Mouse (Mus musculus) liver, postnatal 0 days (tissue): ENCODE results near the gene Strbp. TPM values are rescaled to one million over a fixed set of nuclear protein-coding genes. Genes with fewer than 3 reads are reported as not detected.

ENCODE experiments used
- ATAC-seq: fragments of 200-750 bp; cut with Nextera tagmentation; 2 replicates; pipeline ENCODE4 v1.8.0; 2017; ENCODE audit warnings: mild to moderate bottlenecking, moderate library complexity
- DNase-seq: peaks from one replicate; pipeline ENCODE4 v3.0.0-alpha.2; 2016
- H3K27ac ChIP-seq: fragments of 300-500 bp; sonication (generic); 2 replicates; pipeline ENCODE4 v1.5.1; 2014; ENCODE audit warnings: antibody characterized with exemption, moderate library complexity, mild to moderate bottlenecking, low read depth
- H3K27me3 ChIP-seq: fragments of 300-500 bp; sonication (generic); 2 replicates; pipeline ENCODE4 v1.6.1; 2014; ENCODE audit warnings: low read length, control low read depth, mixed read lengths; ENCODE audit not compliant: insufficient read depth
- H3K36me3 ChIP-seq: fragments of 300-500 bp; sonication (generic); replicated peaks from 2 replicates; pipeline ENCODE4 v1.6.1; 2014; ENCODE audit warnings: mild to moderate bottlenecking, control low read depth, low read length, moderate library complexity, mixed read lengths; ENCODE audit not compliant: insufficient read depth
- H3K4me1 ChIP-seq: fragments of 300-500 bp; sonication (generic); 2 replicates; pipeline ENCODE4 v1.6.1; 2014; ENCODE audit warnings: antibody characterized with exemption, mild to moderate bottlenecking, control low read depth; ENCODE audit not compliant: insufficient read depth
- H3K4me2 ChIP-seq: fragments of 300-500 bp; sonication (generic); 2 replicates; pipeline ENCODE4 v1.6.1; 2014; ENCODE audit warnings: low read depth, mild to moderate bottlenecking, low read length, moderate library complexity, mixed read lengths
- H3K4me3 ChIP-seq: fragments of 300-500 bp; sonication (generic); 2 replicates; pipeline ENCODE4 v1.5.1; 2014; ENCODE audit warnings: low read depth, low read length
- H3K9ac ChIP-seq: fragments of 300-500 bp; sonication (generic); replicated peaks from 2 replicates; pipeline ENCODE4 v1.6.1; 2014; ENCODE audit warnings: mild to moderate bottlenecking, moderate library complexity
- H3K9me3 ChIP-seq: fragments of 300-500 bp; sonication (generic); 2 replicates; pipeline ENCODE4 v1.6.1; 2016; ENCODE audit warnings: mild to moderate bottlenecking, control low read depth, low read length, mixed read lengths
- CTCF ChIP-seq: sonication (generic); IDR thresholded peaks from 2 replicates; pipeline ENCODE4 v1.5.1; 2016; ENCODE audit warnings: antibody characterized with exemption, low read depth
- EP300 ChIP-seq: IDR thresholded peaks from 2 replicates; pipeline ENCODE4 v1.6.1; 2016; ENCODE audit warnings: antibody characterized with exemption, low read depth, mild to moderate bottlenecking
- WGBS: fragments of 180-500 bp; shearing (Covaris S2); extraction: QIAGEN DNeasy Blood & Tissue Kit; methylation state at CpG from one replicate; pipeline ENCODE4 v1.1.7; 2014; ENCODE audit not compliant: insufficient replicate concordance; 5-methylcytosine and 5-hydroxymethylcytosine counted together
- polyA plus RNA-seq: library from polyadenylated mRNA; unstranded; fragments of >200 nt; fragmentation: Nextera tagmentation; extraction: Ambion mirVana; gene quantifications from 2 replicates; pipeline ENCODE4 v1.2.1, GENCODE M21; 2015

Gene Strbp
- polyA plus RNA-seq, 1 experiment from 2014 or later, result 14.6 TPM

- Histone ChIP-seq H3K9me3 (no peaks in the 10 kb centered on the region), H3K27ac (no peak overlapping the region), H3K4me2 (no peak overlapping the region), H3K27me3 (no peaks in the 10 kb centered on the region), H3K4me3 (no peak overlapping the region), H3K4me1 (no peaks in the 10 kb centered on the region; the same call in 1 of the 2 replicates), H3K9ac (no peak overlapping the region), H3K36me3 (peaks cover 9% of the 10 kb centered on the region)
- 61% methylated on average over 2 of the region's 2 CpGs for WGBS
- TF ChIP-seq CTCF (no peak), EP300 (no peak)
- DNase-seq (no peak), ATAC-seq (no peak)
Measured at GRCm38 (mm10) chr2:37578185-37578584, 125.5 kb downstream of the Strbp start.

- Histone ChIP-seq H3K4me1 (peaks cover 1% of the 10 kb centered on the region; the same call in 1 of the 2 replicates), H3K9me3 (no peaks in the 10 kb centered on the region), H3K27ac (no peak overlapping the region), H3K27me3 (no peaks in the 10 kb centered on the region), H3K9ac (no peak overlapping the region), H3K4me3 (no peak overlapping the region), H3K4me2 (no peak overlapping the region), H3K36me3 (peaks cover 9% of the 10 kb centered on the region)
- no peak for ATAC-seq
- DNase-seq, result no peak
- TF ChIP-seq CTCF (no peak), EP300 (no peak)
- 84% methylated on average over 1 of the region's 1 CpGs for WGBS
Measured at GRCm38 (mm10) chr2:37576661-37577060, 127.0 kb downstream of the Strbp start.

- WGBS, result 65% methylated on average over 2 of the region's 2 CpGs
- H3K4me1 ChIP-seq, result peaks cover 12% of the 10 kb centered on the region
- ATAC-seq (no peak), DNase-seq (no peak)
- peaks cover 9% of the 10 kb centered on the region for H3K36me3 ChIP-seq
- no peak overlapping the region for H3K9ac ChIP-seq
- no peak for TF ChIP-seq EP300
- TF ChIP-seq CTCF, result no peak
- H3K4me3 ChIP-seq, result no peak overlapping the region
- H3K27me3 ChIP-seq, result no peaks in the 10 kb centered on the region
- H3K4me2 ChIP-seq, result no peak overlapping the region
- no peaks in the 10 kb centered on the region for H3K9me3 ChIP-seq
- H3K27ac ChIP-seq, result no peak overlapping the region
Measured at GRCm38 (mm10) chr2:37572141-37572540, 131.5 kb downstream of the Strbp start.

- peaks cover 9% of the 10 kb centered on the region; the same call in 1 of the 2 replicates for H3K36me3 ChIP-seq
- no peak overlapping the region for H3K9ac ChIP-seq
- H3K4me2 ChIP-seq, result no peak overlapping the region
- peak overlapping the region; percentile 30 for H3K27ac ChIP-seq
- no peak overlapping the region for H3K4me3 ChIP-seq
- ATAC-seq (peak; percentile 89), DNase-seq (no peak)
- TF ChIP-seq EP300 (no peak), CTCF (no peak)
- H3K27me3 ChIP-seq, result no peaks in the 10 kb centered on the region
- peaks cover 12% of the 10 kb centered on the region for H3K4me1 ChIP-seq
- WGBS, result 66% methylated on average over 2 of the region's 2 CpGs
- H3K9me3 ChIP-seq, result no peaks in the 10 kb centered on the region
Measured at GRCm38 (mm10) chr2:37570703-37571102, 133.0 kb downstream of the Strbp start.

GRCm38 (mm10) chr2:37569888-37570287 lies 133.8 kb downstream of the Strbp start:
- TF ChIP-seq EP300 (no peak), CTCF (no peak)
- Histone ChIP-seq H3K4me3 (no peak overlapping the region), H3K9me3 (no peaks in the 10 kb centered on the region), H3K27ac (peak overlapping the region; percentile 2; the same call in 1 of the 2 replicates), H3K4me1 (peaks cover 12% of the 10 kb centered on the region), H3K36me3 (peaks cover 13% of the 10 kb centered on the region), H3K4me2 (no peak overlapping the region), H3K27me3 (no peaks in the 10 kb centered on the region), H3K9ac (no peak overlapping the region)
- WGBS, result 54% methylated on average over 5 of the region's 5 CpGs
- DNase-seq, result peak; percentile 21
- ATAC-seq, result no peak

GRCm38 (mm10) chr2:37566035-37566434 lies 137.6 kb downstream of the Strbp start:
- 35% methylated on average over 1 of the region's 1 CpGs for WGBS
- Histone ChIP-seq H3K4me3 (no peak overlapping the region), H3K4me1 (peaks cover 7% of the 10 kb centered on the region), H3K27me3 (no peaks in the 10 kb centered on the region), H3K36me3 (peaks cover 42% of the 10 kb centered on the region), H3K9ac (no peak overlapping the region), H3K27ac (no peak overlapping the region), H3K9me3 (no peaks in the 10 kb centered on the region), H3K4me2 (no peak overlapping the region)
- no peak for DNase-seq
- ATAC-seq, result no peak
- no peak for TF ChIP-seq CTCF
- no peak for TF ChIP-seq EP300

- H3K36me3 ChIP-seq, result peaks cover 46% of the 10 kb centered on the region
- no peaks in the 10 kb centered on the region for H3K27me3 ChIP-seq
- 30% methylated on average over 2 of the region's 2 CpGs for WGBS
- DNase-seq (no peak), ATAC-seq (peak; percentile 28; the same call in 1 of the 2 replicates)
- no peak overlapping the region for H3K4me2 ChIP-seq
- peaks cover 7% of the 10 kb centered on the region for H3K4me1 ChIP-seq
- no peak overlapping the region for H3K4me3 ChIP-seq
- TF ChIP-seq EP300 (no peak), CTCF (no peak)
- H3K9me3 ChIP-seq, result no peaks in the 10 kb centered on the region
- H3K27ac ChIP-seq, result no peak overlapping the region
- no peak overlapping the region for H3K9ac ChIP-seq
Measured at GRCm38 (mm10) chr2:37565579-37565978, 138.1 kb downstream of the Strbp start.
